Mouse (Mus musculus) stomach, embryonic 15.5 days (tissue): ENCODE results near the gene Polr3h. TPM values are rescaled to one million over a fixed set of nuclear protein-coding genes. Genes with fewer than 3 reads are reported as not detected.

Source experiments
- ATAC-seq: fragments of 200-750 bp; cut with Nextera tagmentation; 2 replicates; pipeline ENCODE4 v1.8.0; 2017; ENCODE audit warnings: low read depth, moderate number of reproducible peaks, moderate TSS enrichment; ENCODE audit not compliant: insufficient read depth, low FRiP score
- H3K27ac ChIP-seq: fragments of 300-500 bp; sonication (generic); 2 replicates; pipeline ENCODE4 v1.5.1; 2015; ENCODE audit warnings: mild to moderate bottlenecking, inconsistent platforms
- H3K27me3 ChIP-seq: fragments of 300-500 bp; sonication (generic); replicated peaks from 2 replicates; pipeline ENCODE4 v1.6.1; 2015; ENCODE audit warnings: inconsistent platforms
- H3K36me3 ChIP-seq: fragments of 300-500 bp; sonication (generic); 2 replicates; pipeline ENCODE4 v1.6.1; 2015; ENCODE audit warnings: inconsistent platforms
- H3K4me1 ChIP-seq: fragments of 300-500 bp; sonication (generic); 2 replicates; pipeline ENCODE4 v1.6.1; 2015; ENCODE audit warnings: inconsistent platforms
- H3K4me2 ChIP-seq: fragments of 300-500 bp; sonication (generic); 2 replicates; pipeline ENCODE4 v1.6.1; 2015; ENCODE audit warnings: mild to moderate bottlenecking, inconsistent platforms
- H3K4me3 ChIP-seq: fragments of 300-500 bp; sonication (generic); replicated peaks from 2 replicates; pipeline ENCODE4 v1.5.1; 2015; ENCODE audit warnings: inconsistent platforms
- H3K9ac ChIP-seq: fragments of 300-500 bp; sonication (generic); 2 replicates; pipeline ENCODE4 v1.6.1; 2015; ENCODE audit warnings: inconsistent platforms
- H3K9me3 ChIP-seq: fragments of 300-500 bp; sonication (generic); 2 replicates; pipeline ENCODE4 v1.6.1; 2016; ENCODE audit warnings: inconsistent platforms
- WGBS: fragments of 180-500 bp; shearing (Covaris S2); methylation state at CpG from one replicate; pipeline ENCODE4 v1.1.7; 2015; 5-methylcytosine and 5-hydroxymethylcytosine counted together
- polyA plus RNA-seq: library from polyadenylated mRNA; unstranded; fragments of >200 nt; fragmentation: Nextera tagmentation; extraction: Ambion mirVana; gene quantifications from 2 replicates; pipeline ENCODE4 v1.2.1, GENCODE M21; 2015

Polr3h gene
- polyA plus RNA-seq, 1 experiment from 2014 or later, result 58.1 TPM

- peak within 1 kb of the TSS; percentile 97 for H3K9ac ChIP-seq
- no peaks in the 10 kb centered on the region for H3K9me3 ChIP-seq
- H3K36me3 ChIP-seq, result 0 out of 2 replicates have a peak, but pooled peaks cover 2% of the 10 kb centered on the region
- peak within 1 kb of the TSS; percentile 98 for H3K27ac ChIP-seq
- H3K4me3 ChIP-seq, result peak within 1 kb of the TSS; percentile 93
- H3K4me1 ChIP-seq, result peaks cover 2% of the 10 kb centered on the region; the same call in 1 of the 2 replicates
- WGBS, result under 1% methylated on average over 44 of the region's 44 CpGs
- peak; percentile 5; the same call in 1 of the 2 replicates for ATAC-seq
- H3K4me2 ChIP-seq, result peak within 1 kb of the TSS; percentile 92
- no peaks in the 10 kb centered on the region for H3K27me3 ChIP-seq
Observed at GRCm38 (mm10) chr15:81858517-81859329, 67.3 kb downstream of the Polr3h start, which contains the start of gene Tob2. Tob2 (minus strand) TSS chr15:81858796.

- H3K4me1 ChIP-seq, result peaks cover 2% of the 10 kb centered on the region; the same call in 1 of the 2 replicates
- peak overlapping the region; percentile 92 for H3K4me2 ChIP-seq
- peak overlapping the region; percentile 93 for H3K4me3 ChIP-seq
- peak overlapping the region; percentile 98 for H3K27ac ChIP-seq
- H3K36me3 ChIP-seq, result 0 out of 2 replicates have a peak, but pooled peaks cover under 1% of the 10 kb centered on the region
- WGBS, result 0% methylated on average over 23 of the region's 23 CpGs
- ATAC-seq, result peak; percentile 21; the same call in 1 of the 2 replicates
- H3K9ac ChIP-seq, result peak overlapping the region; percentile 97
- no peaks in the 10 kb centered on the region for H3K9me3 ChIP-seq
- no peaks in the 10 kb centered on the region for H3K27me3 ChIP-seq
Observed at GRCm38 (mm10) chr15:81858138-81858516, 67.9 kb downstream of the Polr3h start.

GRCm38 (mm10) chr15:81857724-81858116, 68.3 kb downstream of the Polr3h start:
- peak overlapping the region; percentile 97 for H3K9ac ChIP-seq
- peaks cover 2% of the 10 kb centered on the region; the same call in 1 of the 2 replicates for H3K4me1 ChIP-seq
- 0 out of 2 replicates have a peak, but pooled peaks cover 2% of the 10 kb centered on the region for H3K36me3 ChIP-seq
- H3K4me3 ChIP-seq, result peak overlapping the region; percentile 93
- H3K9me3 ChIP-seq, result no peaks in the 10 kb centered on the region
- ATAC-seq, result peak; percentile 9; the same call in 1 of the 2 replicates
- WGBS, result under 1% methylated on average over 33 of the region's 33 CpGs
- H3K27me3 ChIP-seq, result no peaks in the 10 kb centered on the region
- peak overlapping the region; percentile 98 for H3K27ac ChIP-seq
- H3K4me2 ChIP-seq, result peak overlapping the region; percentile 92

GRCm38 (mm10) chr15:81856938-81857723, 68.9 kb downstream of the Polr3h start:
- Histone ChIP-seq H3K4me1 (peaks cover 2% of the 10 kb centered on the region; the same call in 1 of the 2 replicates), H3K9ac (peak overlapping the region; percentile 97), H3K4me3 (peak overlapping the region; percentile 93), H3K4me2 (peak overlapping the region; percentile 92), H3K36me3 (peaks cover 2% of the 10 kb centered on the region; the same call in 1 of the 2 replicates), H3K27ac (peak overlapping the region; percentile 98), H3K27me3 (no peaks in the 10 kb centered on the region), H3K9me3 (no peaks in the 10 kb centered on the region)
- ATAC-seq, result no peak
- under 1% methylated on average over 14 of the region's 14 CpGs for WGBS

- Histone ChIP-seq H3K27me3 (no peaks in the 10 kb centered on the region), H3K4me2 (peak overlapping the region; percentile 92), H3K9ac (peak overlapping the region; percentile 97), H3K4me1 (peaks cover 2% of the 10 kb centered on the region; the same call in 1 of the 2 replicates), H3K4me3 (peak overlapping the region; percentile 93), H3K27ac (peak overlapping the region; percentile 98), H3K9me3 (no peaks in the 10 kb centered on the region), H3K36me3 (peaks cover 10% of the 10 kb centered on the region; the same call in 1 of the 2 replicates)
- peak; percentile 88 for ATAC-seq
- WGBS, result 0% methylated on average over 28 of the region's 28 CpGs
Observed at GRCm38 (mm10) chr15:81856030-81856790, 69.8 kb downstream of the Polr3h start.

- Histone ChIP-seq H3K36me3 (peaks cover 27% of the 10 kb centered on the region), H3K9me3 (no peaks in the 10 kb centered on the region), H3K27me3 (no peaks in the 10 kb centered on the region), H3K4me3 (no peak overlapping the region), H3K4me1 (peaks cover 2% of the 10 kb centered on the region; the same call in 1 of the 2 replicates), H3K9ac (no peak overlapping the region), H3K4me2 (no peak overlapping the region), H3K27ac (no peak overlapping the region)
- 81% methylated on average over 7 of the region's 7 CpGs for WGBS
- no peak for ATAC-seq
Observed at GRCm38 (mm10) chr15:81853081-81853480, 73.0 kb downstream of the Polr3h start.

- no peak overlapping the region for H3K9ac ChIP-seq
- H3K36me3 ChIP-seq, result peaks cover 33% of the 10 kb centered on the region
- WGBS, result 79% methylated on average over 9 of the region's 9 CpGs
- no peak overlapping the region for H3K27ac ChIP-seq
- H3K4me2 ChIP-seq, result no peak overlapping the region
- H3K27me3 ChIP-seq, result no peaks in the 10 kb centered on the region
- H3K4me3 ChIP-seq, result no peak overlapping the region
- H3K9me3 ChIP-seq, result no peaks in the 10 kb centered on the region
- peaks cover 2% of the 10 kb centered on the region; the same call in 1 of the 2 replicates for H3K4me1 ChIP-seq
- no peak for ATAC-seq
Observed at GRCm38 (mm10) chr15:81852411-81853000, 73.5 kb downstream of the Polr3h start.

GRCm38 (mm10) chr15:81851375-81851774, 74.7 kb downstream of the Polr3h start:
- Histone ChIP-seq H3K9me3 (no peaks in the 10 kb centered on the region), H3K36me3 (peaks cover 37% of the 10 kb centered on the region), H3K4me3 (no peak overlapping the region), H3K4me1 (no peaks in the 10 kb centered on the region; the same call in 1 of the 2 replicates), H3K9ac (no peak overlapping the region), H3K27me3 (no peaks in the 10 kb centered on the region), H3K4me2 (no peak overlapping the region), H3K27ac (no peak overlapping the region)
- 93% methylated on average over 15 of the region's 15 CpGs for WGBS
- ATAC-seq, result no peak

- no peak overlapping the region for H3K27ac ChIP-seq
- no peaks in the 10 kb centered on the region for H3K9me3 ChIP-seq
- no peaks in the 10 kb centered on the region for H3K27me3 ChIP-seq
Observed at GRCm38 (mm10) chr15:81850718-81851117, 75.3 kb downstream of the Polr3h start.

GRCm38 (mm10) chr15:81849104-81849503, 76.9 kb downstream of the Polr3h start:
- Histone ChIP-seq H3K27me3 (no peaks in the 10 kb centered on the region), H3K36me3 (peaks cover 37% of the 10 kb centered on the region), H3K9ac (no peak overlapping the region), H3K4me2 (no peak overlapping the region), H3K4me3 (no peak overlapping the region), H3K27ac (no peak overlapping the region), H3K9me3 (no peaks in the 10 kb centered on the region), H3K4me1 (no peaks in the 10 kb centered on the region)
- no peak for ATAC-seq
- WGBS, result 80% methylated on average over 9 of the region's 9 CpGs

More at GRCm38 (mm10) chr15:81850718-81851117, 75.3 kb downstream of the Polr3h start:
- WGBS, result 73% methylated on average over 14 of the region's 14 CpGs
- H3K9ac ChIP-seq, result no peak overlapping the region
- ATAC-seq, result no peak
- no peak overlapping the region for H3K4me2 ChIP-seq
- peaks cover 37% of the 10 kb centered on the region for H3K36me3 ChIP-seq
- no peaks in the 10 kb centered on the region for H3K4me1 ChIP-seq
- H3K4me3 ChIP-seq, result no peak overlapping the region

- Histone ChIP-seq H3K4me2 (no peak overlapping the region), H3K27ac (no peak overlapping the region), H3K4me3 (no peak overlapping the region), H3K36me3 (peaks cover 37% of the 10 kb centered on the region), H3K9me3 (no peaks in the 10 kb centered on the region), H3K27me3 (no peaks in the 10 kb centered on the region), H3K9ac (no peak overlapping the region), H3K4me1 (no peaks in the 10 kb centered on the region)
- no peak for ATAC-seq
- WGBS, result 38% methylated on average over 7 of the region's 7 CpGs
Observed at GRCm38 (mm10) chr15:81848301-81848700, 77.7 kb downstream of the Polr3h start.
